Mouse (Mus musculus) ovary, postnatal 14 days (tissue): Measurements from ENCODE around the gene Cmtm2a.
"Not testable (repeated sequence)": the region's sequence is repeated elsewhere in the genome, so short reads cannot be mapped to it uniquely, and the experiment has no call there.

Source experiments
- DNase-seq: peaks from one replicate; pipeline ENCODE4 v3.0.0; 2022; ENCODE audit warnings: low spot score

The Cmtm2a gene

DNA sequence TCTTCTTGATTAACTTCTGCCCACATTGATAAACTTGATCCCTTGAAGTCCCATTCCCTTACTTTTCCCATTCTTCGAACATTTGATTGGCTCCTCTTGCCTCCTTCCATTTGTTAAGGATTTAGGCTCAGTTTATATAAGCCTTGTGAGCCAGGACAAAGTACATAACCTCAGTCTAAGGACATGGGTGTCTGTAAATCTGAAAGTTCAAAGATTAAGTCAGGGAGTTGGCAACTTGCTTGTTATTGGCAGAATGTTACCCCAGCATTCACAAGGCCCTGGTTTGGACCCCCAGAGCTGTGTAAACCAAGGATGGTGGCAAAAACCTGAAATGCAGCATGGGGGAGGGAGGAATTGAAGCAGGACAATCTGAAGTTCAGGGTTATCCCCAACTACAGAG lies 1.4 kb upstream of the Cmtm2a start:
- no peak for DNase-seq

DNA sequence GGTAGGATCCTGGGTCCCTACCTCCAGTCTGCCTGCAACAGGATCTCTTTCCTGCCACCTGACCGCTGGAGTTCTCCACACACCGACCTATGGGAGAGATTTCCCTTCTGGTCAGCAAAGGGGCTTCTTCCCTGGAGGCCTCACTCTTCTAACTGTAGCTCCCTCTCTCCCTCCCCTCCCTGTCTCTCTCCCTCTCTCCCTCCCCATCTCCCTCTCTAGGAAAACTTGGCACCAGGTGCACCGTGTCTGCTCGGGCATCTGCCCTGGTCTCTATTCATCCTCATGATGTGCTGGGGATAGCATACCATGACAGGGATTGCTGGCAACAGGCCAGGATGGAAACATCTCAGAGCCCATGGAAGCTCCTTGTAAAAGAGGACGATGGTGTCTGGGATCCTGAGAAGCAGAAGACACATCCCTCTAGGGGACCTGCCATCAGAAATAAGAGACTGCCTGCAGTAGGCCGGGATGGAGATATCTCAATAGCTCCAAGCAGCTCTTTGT lies 24.0 kb downstream of the Cmtm2a start:
- DNase-seq = no peak

DNA sequence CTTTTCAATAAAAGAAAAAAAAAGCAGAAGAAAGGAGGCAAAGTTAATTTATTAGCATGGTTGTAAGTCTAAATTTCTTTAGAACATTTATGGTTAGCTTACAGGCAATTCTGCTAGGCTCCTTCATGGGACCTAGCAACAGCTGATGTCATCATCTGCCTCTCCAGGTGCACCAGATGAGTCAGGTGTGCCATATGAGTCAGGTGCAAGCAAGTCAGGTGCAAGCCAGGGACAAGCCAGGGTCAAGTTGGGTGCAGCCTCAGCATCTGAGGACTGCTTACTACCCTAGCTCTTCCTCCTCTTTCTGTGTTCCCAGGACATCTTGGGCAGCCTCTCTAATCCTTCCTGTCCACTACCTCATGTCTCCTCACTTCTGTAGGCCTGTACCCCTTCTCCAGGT lies 24.6 kb downstream of the Cmtm2a start:
- DNase-seq = no peak

DNA sequence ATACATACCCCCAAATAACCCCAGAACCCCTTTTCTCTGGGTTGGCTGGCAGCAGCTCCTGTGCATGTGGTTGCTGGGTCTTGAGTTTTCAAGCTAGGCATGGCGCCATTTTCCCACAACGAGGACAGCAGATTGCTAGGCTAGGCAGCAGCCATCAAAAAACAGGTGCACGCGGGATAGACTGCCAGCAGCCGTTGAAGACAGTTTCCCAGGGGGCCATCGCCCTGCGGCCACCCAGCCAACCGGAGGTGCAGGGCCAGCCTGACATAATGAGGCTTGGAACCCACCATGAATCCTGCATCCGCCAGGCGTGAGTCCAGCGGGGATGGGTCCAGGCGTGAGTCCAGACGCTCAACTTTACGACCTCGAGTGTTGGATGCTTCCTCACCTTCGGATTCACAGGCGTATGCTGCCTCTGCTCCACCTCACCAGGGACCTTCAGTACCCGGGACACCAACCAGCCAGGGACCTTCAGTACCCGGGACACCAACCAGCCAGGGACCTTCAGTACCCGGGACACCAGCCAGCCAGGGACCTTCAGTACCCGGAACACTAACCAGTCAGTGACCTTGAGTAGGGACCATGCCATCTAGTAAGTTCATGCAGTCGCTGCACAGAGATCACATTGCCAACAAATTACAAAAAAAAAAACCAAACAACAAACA lies 28.6 kb downstream of the Cmtm2a start:
- not testable (repeated sequence) for DNase-seq

DNA sequence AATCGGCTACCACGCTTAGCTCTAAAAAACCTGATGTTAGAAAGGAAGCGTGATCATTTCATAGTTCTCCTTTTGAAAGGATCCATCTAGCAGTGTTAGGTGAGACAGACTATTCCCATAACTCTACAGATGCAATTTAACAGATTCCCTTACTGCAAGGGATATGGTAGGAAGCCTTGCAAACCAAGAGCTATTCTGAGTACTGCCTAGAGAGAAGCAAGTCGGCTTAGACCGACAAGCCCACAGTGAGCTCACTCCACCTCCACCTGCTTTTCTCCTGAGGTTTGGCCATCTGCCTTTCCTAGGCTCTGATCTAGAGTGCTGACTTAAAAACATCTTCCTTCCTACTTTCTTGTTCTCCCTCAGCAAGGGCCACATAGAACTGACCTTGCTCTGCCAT lies 31.2 kb downstream of the Cmtm2a start:
- not testable (repeated sequence) for DNase-seq

DNA sequence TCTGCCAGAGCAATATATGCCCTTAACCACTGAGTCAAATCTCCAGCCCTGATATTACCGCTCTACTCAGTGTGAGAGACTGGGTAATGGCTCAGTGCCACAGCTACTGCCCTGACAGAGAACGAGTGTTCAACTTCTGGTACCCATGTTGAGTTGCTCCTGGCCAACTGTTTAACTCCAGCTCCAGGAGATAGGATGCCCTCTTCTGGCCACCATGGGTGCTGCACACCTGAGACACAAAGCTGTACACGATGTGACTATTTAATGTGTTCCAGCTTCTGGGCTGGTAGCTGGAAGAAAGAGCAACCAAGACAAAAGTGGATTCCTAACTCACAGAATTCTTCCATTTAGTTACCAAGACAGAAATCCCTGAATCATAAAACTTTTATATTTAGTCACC lies 40.0 kb downstream of the Cmtm2a start:
- no peak for DNase-seq

DNA sequence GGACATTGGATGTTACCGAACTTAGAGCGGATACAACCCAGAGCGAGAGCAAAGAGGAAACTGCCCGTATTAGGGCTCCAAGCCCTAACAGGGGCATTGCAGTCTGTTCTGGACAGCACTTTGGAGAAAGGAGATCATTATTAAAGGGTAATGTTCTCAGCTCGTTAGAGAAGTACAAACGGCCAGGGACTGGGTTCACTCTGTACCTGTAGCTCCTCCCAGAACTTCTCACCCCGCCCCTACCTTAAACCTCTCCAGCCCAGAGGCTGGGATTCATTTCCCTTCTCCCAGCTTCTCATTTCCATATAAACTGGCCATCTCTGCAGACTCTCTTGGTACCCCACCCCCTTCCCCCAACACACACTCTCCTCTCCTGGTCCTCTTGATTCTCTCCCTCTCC lies 41.5 kb downstream of the Cmtm2a start:
- DNase-seq = no peak

DNA sequence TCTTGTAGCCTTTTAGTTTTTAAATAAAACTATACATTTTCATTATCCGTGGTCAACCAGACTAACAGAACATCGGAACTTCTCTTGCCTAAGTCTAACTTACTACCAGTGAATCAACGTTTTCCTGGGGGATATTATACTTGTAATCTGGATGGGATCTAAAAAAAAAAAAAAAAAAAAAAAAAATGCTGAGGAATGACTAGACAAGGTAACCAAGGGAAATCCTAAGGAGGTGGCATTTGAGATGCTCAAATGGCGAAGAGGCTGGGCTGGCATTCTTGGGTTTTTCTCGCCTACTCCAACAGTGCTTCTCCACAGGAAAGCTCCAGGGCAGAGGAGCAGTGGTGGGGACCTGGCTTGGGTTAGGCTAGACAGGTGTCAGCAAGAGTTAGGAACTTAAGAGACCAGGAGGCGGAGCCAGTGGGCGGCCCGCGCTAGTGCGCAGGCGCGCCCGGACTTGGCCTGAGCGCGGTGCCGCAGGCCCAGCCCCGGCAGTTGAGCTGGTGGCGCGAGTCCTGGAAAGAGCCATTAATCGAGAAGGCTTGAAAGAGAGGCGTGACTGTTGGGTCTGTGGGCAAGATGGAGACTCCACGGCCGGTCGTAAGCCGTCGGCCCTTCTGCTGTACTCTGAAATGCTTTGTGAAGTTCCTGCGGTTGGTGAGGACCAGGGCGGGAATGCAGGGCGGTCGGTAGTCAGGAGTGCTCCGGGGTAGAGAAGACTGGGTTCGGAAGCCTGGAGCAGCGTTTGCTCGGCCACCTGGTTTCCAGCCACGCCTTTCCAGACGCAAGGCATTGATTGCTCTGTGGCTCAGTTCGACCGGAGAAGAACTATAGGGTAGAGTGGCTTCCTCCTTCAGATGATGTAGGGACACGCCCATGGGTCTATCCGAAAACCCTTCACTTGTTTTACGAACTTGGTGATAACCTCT lies 42.3 kb downstream of the Cmtm2a start, which contains the start of gene Cklf:
Gene Cklf (plus strand): TSS at position 423 of the 929 bp plus-strand sequence.
- DNase-seq = peak; percentile 85

DNA sequence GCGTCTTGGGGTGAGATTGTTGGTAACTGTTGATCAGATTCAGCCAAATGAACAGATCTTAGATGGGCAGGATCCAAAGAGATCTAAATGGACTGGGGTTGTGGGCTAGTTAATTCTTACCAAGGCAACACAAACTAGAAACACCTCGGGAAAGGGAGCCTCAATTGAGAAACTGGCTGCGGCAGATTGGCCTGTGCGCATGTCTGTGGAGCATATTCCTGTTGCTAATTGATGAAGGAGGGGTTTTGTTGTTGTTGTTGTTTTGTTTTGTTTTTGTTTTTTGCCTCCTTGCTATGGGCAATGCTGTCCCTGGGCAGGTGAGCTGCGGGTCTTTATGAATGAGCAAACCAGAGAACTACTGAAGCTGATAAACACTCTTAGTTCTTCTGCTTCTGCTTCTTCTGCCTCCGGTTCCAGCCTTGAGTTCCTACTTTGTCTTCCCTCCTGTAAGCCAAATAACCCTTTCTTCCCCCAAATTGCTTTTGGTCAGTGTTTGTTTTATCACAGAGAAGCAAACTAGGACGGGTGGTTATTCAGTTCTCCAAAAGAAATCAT lies 43.5 kb downstream of the Cmtm2a start:
- no peak for DNase-seq

DNA sequence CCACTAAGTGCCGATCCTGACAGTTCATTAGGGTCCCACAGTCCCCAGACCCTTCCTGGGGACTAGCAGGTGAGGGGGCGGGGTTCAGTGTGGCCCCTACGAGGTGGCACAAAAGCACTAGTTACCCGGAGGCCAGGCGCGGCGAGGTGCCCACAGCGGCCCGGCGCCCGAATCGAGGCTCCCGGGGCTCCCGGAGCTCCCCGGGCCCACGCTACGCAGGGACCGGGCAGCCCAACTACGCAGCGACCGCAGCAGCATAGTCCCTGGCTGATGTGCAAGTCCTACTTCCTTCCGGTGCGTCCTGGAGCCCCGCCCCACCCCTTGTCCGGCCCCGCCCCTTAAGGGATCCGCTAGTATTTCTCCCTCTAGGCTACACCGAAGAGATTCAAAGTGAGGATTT lies 44.7 kb downstream of the Cmtm2a start, which contains the start of gene Tk2:
Gene Tk2 (minus strand): TSS at position 283 of the 400 bp plus-strand sequence.
- peak; percentile 53 for DNase-seq

DNA sequence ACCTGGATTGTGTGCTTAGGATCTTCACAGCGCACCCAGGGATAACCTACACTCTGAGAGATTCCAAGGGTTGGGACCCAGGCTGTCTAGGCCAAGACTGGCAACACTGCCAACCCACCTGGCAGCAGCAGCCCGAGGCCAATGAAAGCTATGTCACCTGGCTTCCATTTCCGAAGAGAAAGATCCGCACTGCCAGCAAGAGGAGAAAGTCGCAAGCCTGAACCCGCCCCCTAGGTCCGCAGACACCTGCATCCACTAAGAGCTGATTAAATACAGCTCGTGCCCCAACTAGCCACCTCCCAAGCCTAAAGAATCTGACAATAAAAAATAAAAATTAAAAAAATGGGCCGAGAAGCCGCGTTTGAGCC lies 45.1 kb downstream of the Cmtm2a start:
- DNase-seq = no peak

DNA sequence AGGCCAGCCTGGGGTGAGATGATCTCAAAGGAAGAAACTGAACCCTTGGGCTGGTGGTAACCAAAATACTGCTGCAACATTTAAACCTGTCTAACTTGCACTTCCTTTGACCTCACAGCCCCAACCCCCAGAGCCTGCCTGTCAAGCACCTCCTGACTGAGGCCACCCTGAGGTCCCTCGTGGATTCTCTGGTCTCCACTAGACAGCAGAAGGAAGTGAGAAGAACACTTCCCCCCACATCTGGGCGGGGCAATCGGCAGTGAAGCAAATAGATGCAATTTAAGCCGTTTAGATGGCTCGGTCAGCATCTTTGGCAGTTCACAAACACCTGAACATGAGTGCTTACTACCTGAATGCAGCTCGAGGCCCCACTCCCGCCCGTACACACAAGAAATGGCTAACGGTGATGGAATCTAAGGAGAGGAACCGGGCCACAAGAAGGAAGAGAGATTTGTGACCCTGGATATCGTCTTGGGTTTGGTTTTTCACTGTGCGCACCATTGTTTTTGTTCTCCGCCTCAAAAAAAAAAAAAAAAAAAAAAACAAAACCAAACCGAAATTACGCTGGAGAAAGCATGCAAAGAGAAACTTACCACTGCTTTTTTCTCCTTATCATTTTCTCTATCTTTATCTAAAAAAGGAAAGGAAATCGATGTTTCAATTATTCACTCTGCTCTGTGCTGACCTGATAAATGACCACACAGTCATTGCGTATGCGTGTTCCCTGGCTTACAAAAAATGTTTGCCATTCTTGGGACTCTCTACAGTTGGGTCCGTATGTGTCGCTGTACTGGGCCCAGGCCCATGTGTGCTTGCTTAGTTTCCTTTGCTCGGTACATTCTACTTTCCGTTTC lies 45.7 kb downstream of the Cmtm2a start:
- DNase-seq = no peak

DNA sequence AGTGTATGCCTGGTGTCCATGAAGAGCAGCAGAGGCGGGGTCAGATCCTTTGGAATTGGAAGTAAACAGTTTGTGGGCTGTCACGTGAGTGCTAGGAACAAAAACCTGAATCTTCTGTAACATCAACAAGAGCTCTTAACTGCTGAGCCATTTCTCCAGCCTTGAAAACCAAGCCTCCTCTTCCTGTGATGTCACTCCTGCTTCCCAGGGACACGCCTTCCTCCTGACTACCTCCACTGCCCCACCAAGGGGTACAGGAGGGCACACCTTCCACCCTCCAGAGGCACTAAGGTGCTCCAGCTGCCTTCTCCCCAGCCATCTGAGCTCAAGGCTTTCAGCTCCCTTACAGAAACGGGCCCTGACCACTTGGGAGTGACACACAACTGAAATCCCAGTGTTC lies 46.4 kb downstream of the Cmtm2a start:
- no peak for DNase-seq

DNA sequence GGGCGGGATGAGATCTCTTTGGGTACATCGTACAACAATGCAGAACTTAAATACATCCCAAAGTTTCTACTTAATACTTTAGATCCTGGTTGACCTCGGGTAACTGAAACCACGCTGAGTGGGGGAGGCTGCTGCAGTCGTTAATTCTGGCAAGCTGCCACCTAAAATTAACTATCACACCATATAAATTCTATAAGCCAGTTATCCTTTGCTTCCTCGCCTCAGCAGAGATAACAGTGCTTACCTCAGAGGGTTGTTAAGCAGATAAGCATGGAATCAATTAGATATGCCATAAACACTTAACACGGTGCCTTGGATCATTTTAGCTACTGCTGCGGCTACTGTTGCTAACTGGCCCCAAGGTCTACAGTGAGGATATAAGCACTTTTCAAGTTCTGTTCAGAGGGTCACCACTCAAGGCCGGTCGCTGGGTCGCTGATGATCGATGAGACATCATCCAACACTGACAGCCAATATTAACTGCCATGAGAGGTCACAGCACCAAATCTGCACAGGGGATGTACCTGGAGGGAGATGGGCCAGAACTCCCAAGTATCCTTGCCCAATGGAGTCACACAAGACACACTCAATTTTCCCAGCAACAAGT lies 50.8 kb downstream of the Cmtm2a start:
- DNase-seq = no peak

DNA sequence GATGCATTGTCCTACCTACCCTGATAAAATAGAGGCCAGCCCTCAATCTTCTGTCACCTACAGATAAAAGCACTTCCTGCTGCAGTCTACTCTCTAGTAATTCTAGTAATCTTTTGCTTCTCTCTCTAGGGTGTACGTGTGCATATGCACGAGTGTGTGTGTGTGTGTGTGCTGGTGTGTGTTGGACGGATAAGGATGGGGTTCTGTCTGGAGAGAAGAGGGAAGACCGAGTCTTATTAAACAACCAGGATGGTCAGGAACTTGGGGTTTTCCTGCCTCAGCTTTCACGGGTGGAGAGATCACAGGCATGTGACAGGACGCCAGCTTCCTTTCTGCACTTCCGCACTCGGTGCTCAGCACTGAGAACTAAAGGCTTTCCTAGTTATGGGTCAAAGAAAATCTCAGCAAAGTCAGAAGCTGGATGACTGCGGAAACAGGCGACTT lies 53.5 kb downstream of the Cmtm2a start:
- DNase-seq = no peak

DNA sequence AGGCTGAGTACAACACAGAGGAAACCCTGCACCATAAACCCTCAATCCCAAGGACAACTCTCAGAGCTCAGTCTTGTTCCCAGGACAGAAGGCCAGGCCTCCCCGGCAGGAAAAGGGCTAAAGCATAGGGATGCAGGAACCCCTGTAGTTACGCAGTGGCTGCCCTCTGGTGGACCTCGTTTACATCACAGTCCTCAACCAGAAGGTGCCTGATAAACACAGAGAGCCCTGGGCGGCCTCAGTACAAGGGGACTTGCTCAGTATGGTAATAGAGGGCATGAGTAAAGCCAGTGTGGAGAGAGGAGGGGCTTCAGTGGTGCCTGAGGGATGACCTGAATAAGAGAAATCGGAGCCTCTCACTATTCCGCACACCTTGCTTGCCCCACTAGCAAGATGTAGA lies 58.4 kb downstream of the Cmtm2a start:
- DNase-seq = no peak

DNA sequence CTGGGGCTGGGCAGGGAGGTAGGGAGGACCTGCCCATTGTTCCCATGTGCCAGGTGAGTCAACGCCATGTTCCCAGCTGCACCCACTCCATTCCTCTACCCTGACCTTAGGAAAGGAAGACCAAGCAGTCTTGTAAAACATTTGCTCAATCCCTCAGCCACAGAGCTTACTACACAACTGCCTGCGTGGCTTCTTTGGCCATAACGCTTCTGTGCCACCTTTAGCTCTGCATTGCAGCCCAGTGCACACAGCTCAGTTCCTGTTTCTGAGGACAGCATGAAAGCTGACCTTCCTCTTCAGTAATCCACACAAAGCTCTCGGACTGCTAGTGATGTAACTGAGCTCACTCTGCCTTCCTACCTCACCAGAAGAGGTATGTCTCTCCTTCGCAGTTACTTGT lies 60.1 kb downstream of the Cmtm2a start:
- DNase-seq = no peak

DNA sequence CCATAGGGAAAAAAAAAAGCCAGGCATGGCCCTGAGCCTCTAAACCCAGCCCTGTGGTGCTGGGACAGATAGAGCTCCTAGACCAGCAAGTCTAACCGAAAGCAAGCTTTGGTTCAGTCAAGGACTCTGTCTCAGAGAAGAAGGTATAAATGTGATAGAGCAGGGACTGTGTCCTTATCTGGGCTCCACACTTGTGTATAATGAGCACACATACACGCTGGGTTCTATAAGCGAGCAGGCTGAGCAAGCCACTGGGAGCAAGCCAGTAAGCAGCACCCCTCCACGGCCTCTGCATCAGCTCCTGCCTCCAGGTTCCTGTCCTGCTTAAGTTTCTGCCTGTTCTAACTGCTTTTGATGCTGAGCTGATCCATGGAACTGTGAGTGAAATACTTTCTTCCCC lies 60.9 kb downstream of the Cmtm2a start:
- DNase-seq = no peak
